Mouse (Mus musculus) megakaryocyte, embryonic 14.5 days (primary cell): ENCODE measurements at regions not wholly inside any gene's neighbourhood (a gene's known extent, or its start where the extent isn't known, plus 50 kb on each side); places are given as distances from the start of the nearest gene placed in this dataset.

Experiments
- FLI1 ChIP-seq: IDR thresholded peaks from 2 replicates; pipeline ENCODE4 v1.6.1; 2012; ENCODE audit warnings: low read length, inconsistent platforms, mixed read lengths
- GATA1 ChIP-seq: IDR thresholded peaks from 3 replicates; pipeline ENCODE4 v1.6.1; 2012; ENCODE audit warnings: mixed read lengths, low read length, inconsistent platforms, borderline replicate concordance

GRCm38 (mm10) chr8:36311734-36312133 is 546.1 kb downstream of the Gm19410 start:
- TF ChIP-seq FLI1: no peak
- TF ChIP-seq GATA1: no peak
